Mouse (Mus musculus): ENCODE results near the gene Zer1. TPM values are rescaled to one million over a fixed set of nuclear protein-coding genes. Genes with fewer than 3 reads are reported as not detected.
"Not testable (repeated sequence)": the region's sequence is repeated elsewhere in the genome, so short reads cannot be mapped to it uniquely, and the experiment has no call there.

The Zer1 gene
- polyA plus RNA-seq, 1 experiment: 7.2 TPM

GRCm38 (mm10) chr2:30164340-30164932 lies 40.1 kb upstream of the Zer1 start:
- H3K79me2 ChIP-seq (ENCODE audit: control insufficient read depth, insufficient read depth): no peaks in the 10 kb centered on the region
- no peak for TF ChIP-seq CTCF (IDR thresholded peaks at IDR 0.05; ENCODE audit: control insufficient read depth, insufficient read depth, insufficient read length)

GRCm38 (mm10) chr2:30161809-30162208 lies 37.4 kb upstream of the Zer1 start:
- TF ChIP-seq CTCF (IDR thresholded peaks at IDR 0.05; ENCODE audit: control insufficient read depth, insufficient read depth, insufficient read length) (no peak), CEBPB (IDR thresholded peaks at IDR 0.05; ENCODE audit: low read depth) (no peak), MYOG (IDR thresholded peaks at IDR 0.05; ENCODE audit: control insufficient read depth, extremely low read depth, insufficient read length) (no peak), MAX (IDR thresholded peaks at IDR 0.05) (no peak), MYOD1 (IDR thresholded peaks at IDR 0.05; ENCODE audit: control insufficient read depth, insufficient read length, low read depth) (no peak), FOSL1 (IDR thresholded peaks at IDR 0.05; ENCODE audit: insufficient read depth, low read length, poor library complexity, severe bottlenecking) (no peak), USF1 (IDR thresholded peaks at IDR 0.05; ENCODE audit: low read depth) (no peak)
- no peak overlapping the region for H3K4me3 ChIP-seq (ENCODE audit: insufficient read depth, poor library complexity, severe bottlenecking)
- H3K27me3 ChIP-seq (ENCODE audit: control insufficient read depth, insufficient read depth, insufficient read length): no peaks in the 10 kb centered on the region
- H3K79me2 ChIP-seq (ENCODE audit: control insufficient read depth, insufficient read depth): no peaks in the 10 kb centered on the region
- no peaks in the 10 kb centered on the region for H3K36me3 ChIP-seq (ENCODE audit: control insufficient read depth, insufficient read depth)
- H3K79me3 ChIP-seq (ENCODE audit: low read depth): no peaks in the 10 kb centered on the region
- no peak overlapping the region for H3ac ChIP-seq (ENCODE audit: control insufficient read depth, insufficient read length, low read depth)

More at GRCm38 (mm10) chr2:30164340-30164932, 40.1 kb upstream of the Zer1 start:
- no peaks in the 10 kb centered on the region for H3K79me3 ChIP-seq (ENCODE audit: low read depth)
- no peak overlapping the region for H3K4me3 ChIP-seq (ENCODE audit: insufficient read depth, poor library complexity, severe bottlenecking)
- no peaks in the 10 kb centered on the region for H3K27me3 ChIP-seq (ENCODE audit: control insufficient read depth, insufficient read depth, insufficient read length)
- no peak overlapping the region for H3ac ChIP-seq (ENCODE audit: control insufficient read depth, insufficient read length, low read depth)
- no peaks in the 10 kb centered on the region for H3K36me3 ChIP-seq (ENCODE audit: control insufficient read depth, insufficient read depth)

- not testable (repeated sequence) for H3K79me3 ChIP-seq (ENCODE audit: low read depth); H3K27me3 ChIP-seq (ENCODE audit: control insufficient read depth, insufficient read depth, insufficient read length); H3K79me2 ChIP-seq (ENCODE audit: control insufficient read depth, insufficient read depth); H3K4me3 ChIP-seq (ENCODE audit: insufficient read depth, poor library complexity, severe bottlenecking); H3ac ChIP-seq (ENCODE audit: control insufficient read depth, insufficient read length, low read depth); H3K36me3 ChIP-seq (ENCODE audit: control insufficient read depth, insufficient read depth)
Observed at GRCm38 (mm10) chr2:30159871-30160270, 35.5 kb upstream of the Zer1 start.

- Histone ChIP-seq H3ac (ENCODE audit: control insufficient read depth, insufficient read length, low read depth) (no peak overlapping the region), H3K4me3 (ENCODE audit: insufficient read depth, poor library complexity, severe bottlenecking) (no peak overlapping the region), H3K79me2 (ENCODE audit: control insufficient read depth, insufficient read depth) (no peaks in the 10 kb centered on the region), H3K27me3 (ENCODE audit: control insufficient read depth, insufficient read depth, insufficient read length) (no peaks in the 10 kb centered on the region), H3K36me3 (ENCODE audit: control insufficient read depth, insufficient read depth) (peaks cover 6% of the 10 kb centered on the region), H3K79me3 (ENCODE audit: low read depth) (no peaks in the 10 kb centered on the region)
- TF ChIP-seq MAX (IDR thresholded peaks at IDR 0.05): no peak
- no peak for TF ChIP-seq MYOD1 (IDR thresholded peaks at IDR 0.05; ENCODE audit: control insufficient read depth, insufficient read length, low read depth)
- TF ChIP-seq CEBPB (IDR thresholded peaks at IDR 0.05; ENCODE audit: low read depth): no peak
- no peak for TF ChIP-seq FOSL1 (IDR thresholded peaks at IDR 0.05; ENCODE audit: insufficient read depth, low read length, poor library complexity, severe bottlenecking)
- no peak for TF ChIP-seq CTCF (IDR thresholded peaks at IDR 0.05; ENCODE audit: control insufficient read depth, insufficient read depth, insufficient read length)
- TF ChIP-seq USF1 (IDR thresholded peaks at IDR 0.05; ENCODE audit: low read depth): no peak
- TF ChIP-seq MYOG (IDR thresholded peaks at IDR 0.05; ENCODE audit: control insufficient read depth, extremely low read depth, insufficient read length): no peak
Observed at GRCm38 (mm10) chr2:30152616-30153015, 28.2 kb upstream of the Zer1 start.

- H3K36me3 ChIP-seq (ENCODE audit: control insufficient read depth, insufficient read depth): peaks cover 13% of the 10 kb centered on the region
- no peaks in the 10 kb centered on the region for H3K27me3 ChIP-seq (ENCODE audit: control insufficient read depth, insufficient read depth, insufficient read length)
- no peaks in the 10 kb centered on the region for H3K79me2 ChIP-seq (ENCODE audit: control insufficient read depth, insufficient read depth)
- no peaks in the 10 kb centered on the region for H3K79me3 ChIP-seq (ENCODE audit: low read depth)
- no peak overlapping the region for H3K4me3 ChIP-seq (ENCODE audit: insufficient read depth, poor library complexity, severe bottlenecking)
- TF ChIP-seq MYOD1 (IDR thresholded peaks at IDR 0.05; ENCODE audit: control insufficient read depth, insufficient read length, low read depth) (no peak), MAX (IDR thresholded peaks at IDR 0.05) (no peak), CTCF (IDR thresholded peaks at IDR 0.05; ENCODE audit: control insufficient read depth, insufficient read depth, insufficient read length) (no peak), CEBPB (IDR thresholded peaks at IDR 0.05; ENCODE audit: low read depth) (no peak), MYOG (IDR thresholded peaks at IDR 0.05; ENCODE audit: control insufficient read depth, extremely low read depth, insufficient read length) (no peak), FOSL1 (IDR thresholded peaks at IDR 0.05; ENCODE audit: insufficient read depth, low read length, poor library complexity, severe bottlenecking) (no peak), USF1 (IDR thresholded peaks at IDR 0.05; ENCODE audit: low read depth) (no peak)
- H3ac ChIP-seq (ENCODE audit: control insufficient read depth, insufficient read length, low read depth): no peak overlapping the region
Observed at GRCm38 (mm10) chr2:30151840-30152239, 27.5 kb upstream of the Zer1 start.

- Histone ChIP-seq H3ac (ENCODE audit: control insufficient read depth, insufficient read length, low read depth) (no peak overlapping the region), H3K79me2 (ENCODE audit: control insufficient read depth, insufficient read depth) (no peaks in the 10 kb centered on the region)
Observed at GRCm38 (mm10) chr2:30147466-30147865, 23.1 kb upstream of the Zer1 start.

More at GRCm38 (mm10) chr2:30147466-30147865, 23.1 kb upstream of the Zer1 start:
- Histone ChIP-seq H3K27me3 (ENCODE audit: control insufficient read depth, insufficient read depth, insufficient read length) (no peaks in the 10 kb centered on the region), H3K4me3 (ENCODE audit: insufficient read depth, poor library complexity, severe bottlenecking) (no peak overlapping the region), H3K79me3 (ENCODE audit: low read depth) (no peaks in the 10 kb centered on the region), H3K36me3 (ENCODE audit: control insufficient read depth, insufficient read depth) (peaks cover 35% of the 10 kb centered on the region)
- TF ChIP-seq CEBPB (IDR thresholded peaks at IDR 0.05; ENCODE audit: low read depth): no peak

Measured in C2C12 (cell line).